Mouse (Mus musculus) forelimb bud, embryonic 11.5 days (tissue): Measurements from ENCODE around the gene Mgat4e.
"Not testable (repeated sequence)": the region's sequence is repeated elsewhere in the genome, so short reads cannot be mapped to it uniquely, and the experiment has no call there.

Experiments used
- DNase-seq: peaks from one replicate; pipeline ENCODE4 v3.0.0-alpha.2; 2012; ENCODE audit warnings: low read depth, low spot score

The Mgat4e gene

DNA sequence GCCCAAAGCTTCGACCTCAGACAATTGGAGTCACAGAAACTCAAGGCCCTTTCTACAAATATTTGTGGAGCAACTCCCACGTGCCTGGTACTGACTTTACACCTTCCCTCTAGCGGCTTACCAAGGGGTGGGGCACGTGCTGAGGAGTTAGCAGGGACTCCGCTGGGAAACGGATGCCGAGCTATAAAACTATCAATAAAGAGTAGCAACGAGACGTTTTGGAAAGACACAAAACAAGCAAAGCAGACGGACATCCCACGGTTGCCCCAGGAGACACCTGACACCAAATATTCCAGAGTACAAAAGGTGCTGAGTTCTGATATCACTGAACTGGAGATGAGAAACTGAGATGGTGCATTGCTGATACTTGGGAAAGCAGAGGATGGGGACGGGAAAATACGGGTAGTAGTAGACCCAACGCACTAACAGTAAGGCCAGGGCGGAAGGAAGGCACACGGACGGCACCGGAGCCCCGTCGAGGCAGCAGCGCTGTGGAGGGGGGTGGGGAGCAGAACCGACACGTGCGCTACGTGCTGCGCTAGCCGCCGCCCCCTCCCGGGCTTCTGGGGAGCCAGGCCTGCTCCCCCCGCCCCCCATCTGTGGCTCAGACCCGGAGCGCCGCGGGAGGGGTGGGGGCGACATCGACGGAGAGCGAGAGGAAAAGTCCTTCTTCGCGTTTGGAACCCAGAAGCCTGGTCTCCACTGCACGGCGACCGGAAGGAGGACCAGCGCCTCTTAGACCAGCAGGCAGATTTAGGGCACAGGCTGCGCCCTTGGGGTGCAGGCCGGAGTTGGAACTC lies 6.6 kb upstream of the Mgat4e start:
- DNase-seq, result no peak

DNA sequence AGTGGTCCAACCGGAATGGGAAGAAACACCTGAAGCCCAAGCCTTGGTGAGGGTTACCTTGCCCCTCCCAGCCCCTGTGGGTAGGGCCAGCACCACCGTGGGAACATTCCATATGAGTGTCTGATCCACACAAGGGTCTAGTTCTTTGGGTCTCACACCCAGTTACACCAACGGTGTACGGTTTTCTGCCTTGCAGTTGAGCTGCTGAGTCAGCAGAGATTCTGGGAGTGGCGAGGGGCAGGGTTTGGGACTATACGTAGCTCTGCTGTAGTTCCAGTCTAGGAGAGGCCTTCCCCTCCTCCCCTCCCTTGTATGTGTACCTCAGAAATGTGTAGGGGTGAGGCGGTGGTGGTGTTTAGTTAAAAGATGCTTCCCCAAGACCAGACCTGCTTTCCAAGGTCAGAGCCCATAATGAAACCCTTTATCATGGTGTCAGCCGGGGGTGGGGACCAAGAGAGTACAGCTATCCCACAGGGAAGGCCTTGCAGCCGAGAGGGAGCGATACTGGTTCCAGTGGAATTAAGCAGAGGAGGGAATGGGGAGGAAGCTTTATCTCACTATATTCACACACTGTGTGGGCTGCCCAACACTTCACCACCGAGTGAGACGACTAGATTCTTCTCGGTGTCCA lies 5.9 kb upstream of the Mgat4e start:
- DNase-seq, result no peak

DNA sequence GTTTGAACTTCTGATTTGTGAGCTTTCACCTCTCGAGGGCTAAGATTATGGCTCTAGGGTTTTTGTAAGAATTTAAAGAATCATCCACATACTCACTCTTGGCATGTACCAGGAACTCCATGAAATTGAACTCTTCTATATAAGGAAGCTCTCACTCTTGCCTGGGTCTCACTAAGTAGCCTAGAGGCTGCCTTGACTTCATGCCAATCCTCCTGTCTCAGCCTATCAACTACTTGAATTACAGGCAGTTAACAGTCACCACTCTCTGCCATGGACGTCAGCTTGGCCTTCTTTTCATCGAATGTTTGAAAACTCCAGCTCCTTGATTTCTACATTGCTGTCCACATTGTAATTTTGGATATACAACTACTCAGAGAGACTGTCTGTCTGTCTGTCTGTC lies 2.9 kb upstream of the Mgat4e start:
- DNase-seq, result no peak

DNA sequence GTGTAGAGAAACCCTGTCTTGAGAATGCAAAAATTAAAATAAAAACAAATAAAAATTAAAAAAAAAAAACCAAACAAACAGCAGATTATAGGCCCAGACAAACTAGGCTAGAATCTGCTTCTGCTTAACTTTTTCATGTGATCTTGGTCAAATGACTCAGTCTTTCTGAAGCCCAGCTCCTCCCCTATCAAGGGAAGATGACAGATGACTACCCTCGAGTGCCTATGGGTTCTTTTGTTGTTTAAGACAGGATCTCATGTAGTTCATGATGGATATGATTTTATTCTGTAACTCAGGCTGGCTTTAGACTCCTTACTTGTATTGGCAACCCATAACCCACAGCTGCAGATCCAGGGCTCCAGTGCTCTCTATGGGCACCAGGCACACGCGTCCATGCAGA lies 2.4 kb upstream of the Mgat4e start:
- no peak for DNase-seq

DNA sequence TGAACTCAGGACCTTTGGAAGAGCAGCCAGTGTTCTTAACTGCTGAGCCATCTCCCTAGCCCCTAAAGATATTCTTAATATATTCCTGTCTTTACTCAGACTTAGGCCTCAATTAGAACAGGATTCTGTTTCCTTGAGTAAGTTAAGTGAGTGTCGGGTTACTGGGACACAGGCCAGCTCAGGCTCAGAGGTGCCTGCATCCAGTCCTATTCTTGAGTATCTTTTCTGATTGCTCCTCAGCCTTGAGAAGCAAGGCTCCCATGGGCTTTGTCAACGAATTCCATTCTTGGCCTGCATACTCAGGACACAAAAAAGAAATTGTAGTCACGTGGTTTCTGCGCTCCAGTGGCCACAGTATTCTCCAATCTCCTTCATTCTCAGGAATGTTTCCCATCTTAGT lies 1.3 kb downstream of the Mgat4e start:
- no peak for DNase-seq

DNA sequence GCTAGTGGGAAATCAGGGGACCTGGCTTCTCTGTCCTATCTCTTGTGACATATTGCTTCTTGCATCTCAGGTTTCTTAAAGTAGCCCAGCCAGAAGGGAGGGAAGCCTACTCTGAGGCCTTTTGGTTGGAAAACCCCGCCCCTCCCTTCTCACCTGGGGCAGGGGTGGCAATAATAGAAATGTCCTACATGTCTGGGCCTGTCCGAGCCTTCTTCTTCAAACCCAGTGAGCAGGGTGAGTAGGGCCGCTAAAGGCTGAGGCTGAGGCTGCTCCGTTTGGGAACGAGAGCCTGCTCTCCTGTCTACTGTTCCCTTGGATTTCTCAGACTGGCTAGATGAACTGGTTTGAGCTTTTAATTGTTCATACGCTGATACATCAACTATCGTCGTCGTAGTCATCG lies 8.9 kb downstream of the Mgat4e start:
- DNase-seq, result no peak

DNA sequence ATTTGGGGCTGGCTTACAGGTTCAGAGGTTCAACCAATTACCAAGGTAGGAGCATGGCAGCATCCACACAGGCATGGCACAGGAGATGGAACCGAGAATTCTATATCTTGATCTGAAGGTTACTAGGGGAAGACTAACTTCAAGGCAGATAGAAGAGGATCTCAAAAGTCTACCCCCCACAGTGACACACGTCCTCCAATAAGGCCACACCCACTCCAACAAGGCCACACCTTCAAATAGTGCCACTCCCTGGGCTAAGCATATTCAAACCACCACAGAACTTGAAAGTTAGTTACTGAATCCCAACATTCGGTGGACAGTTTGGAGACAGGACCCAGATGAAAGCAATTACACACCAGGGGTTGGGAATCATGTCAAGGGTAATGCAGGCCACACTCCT lies 14.0 kb downstream of the Mgat4e start:
- DNase-seq, result no peak

DNA sequence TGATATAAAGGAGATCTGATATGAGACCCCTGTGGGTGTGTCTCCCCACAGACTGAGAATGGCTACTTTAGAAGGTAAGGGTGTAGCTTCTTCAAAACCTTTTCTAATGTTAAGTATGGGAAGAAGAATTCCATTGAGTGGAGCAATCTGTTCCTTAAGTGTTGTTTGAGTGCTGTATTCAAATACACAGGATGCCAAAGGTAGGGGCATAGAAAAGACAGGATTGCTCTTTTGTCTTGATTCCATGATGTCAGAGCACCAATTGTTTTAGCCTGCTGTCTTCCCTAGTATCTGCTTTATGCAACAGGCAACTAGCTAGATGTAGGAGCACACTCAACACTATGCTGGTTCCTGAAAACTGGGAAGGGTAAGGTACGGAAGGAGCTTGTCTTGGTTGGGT lies 14.4 kb downstream of the Mgat4e start:
- no peak for DNase-seq

DNA sequence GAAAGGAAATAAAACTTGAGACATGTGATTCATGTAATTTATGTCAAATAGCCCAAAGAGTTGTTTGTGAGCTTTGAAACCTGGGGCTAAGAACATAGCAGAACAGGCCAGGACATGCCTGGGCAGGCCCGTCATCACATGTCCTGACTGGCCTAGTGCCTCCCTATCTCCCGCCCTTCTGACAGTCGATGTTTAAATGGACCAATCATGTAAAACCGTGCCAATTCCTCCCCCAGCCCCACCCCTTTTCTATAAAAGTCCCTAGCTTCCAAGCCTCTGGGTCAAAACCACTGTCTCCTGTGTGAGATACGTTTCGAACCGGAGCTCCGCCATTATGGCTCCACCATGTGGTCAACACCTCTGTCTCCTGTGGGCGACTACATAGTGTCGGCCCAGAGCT lies 15.8 kb downstream of the Mgat4e start:
- not testable (repeated sequence) for DNase-seq

DNA sequence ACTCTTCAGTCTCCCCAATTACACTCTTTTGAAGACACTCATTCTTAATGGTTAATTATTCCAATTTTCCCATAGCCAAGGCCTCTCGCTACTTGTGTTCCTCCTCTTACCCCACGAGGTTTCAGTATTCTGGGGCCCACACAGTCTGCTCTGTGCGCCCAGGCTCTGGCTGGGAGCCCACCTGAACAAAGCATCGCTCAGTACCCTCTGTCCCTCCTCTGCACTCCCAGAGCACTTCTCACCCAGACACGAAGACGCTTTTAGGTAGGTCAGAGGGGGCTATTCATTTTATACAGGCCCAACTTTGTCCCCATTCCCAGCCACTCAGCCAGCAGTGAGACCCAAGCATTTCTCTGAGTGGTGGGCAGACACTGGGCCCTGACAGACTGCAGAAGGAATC lies 18.9 kb downstream of the Mgat4e start:
- DNase-seq, result no peak

DNA sequence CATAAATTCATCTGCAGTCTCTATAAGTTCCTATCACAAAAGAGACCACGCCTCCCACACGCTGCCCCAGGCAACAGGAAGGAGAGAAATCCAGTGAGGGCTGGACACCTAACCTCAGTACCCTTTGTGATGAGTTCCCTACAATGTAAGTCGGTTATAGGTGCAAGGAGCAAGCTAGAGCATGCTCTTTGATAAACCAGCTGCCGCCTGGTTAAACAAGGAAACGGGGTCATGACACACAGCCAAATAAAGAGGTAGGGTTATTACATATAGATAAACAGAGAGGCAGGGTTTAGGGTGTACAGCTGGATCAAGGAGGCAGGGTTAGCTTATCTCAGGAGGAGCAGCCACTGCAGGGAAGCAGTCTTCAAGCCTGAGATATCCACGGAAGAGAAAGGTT lies 22.7 kb downstream of the Mgat4e start:
- no peak for DNase-seq

DNA sequence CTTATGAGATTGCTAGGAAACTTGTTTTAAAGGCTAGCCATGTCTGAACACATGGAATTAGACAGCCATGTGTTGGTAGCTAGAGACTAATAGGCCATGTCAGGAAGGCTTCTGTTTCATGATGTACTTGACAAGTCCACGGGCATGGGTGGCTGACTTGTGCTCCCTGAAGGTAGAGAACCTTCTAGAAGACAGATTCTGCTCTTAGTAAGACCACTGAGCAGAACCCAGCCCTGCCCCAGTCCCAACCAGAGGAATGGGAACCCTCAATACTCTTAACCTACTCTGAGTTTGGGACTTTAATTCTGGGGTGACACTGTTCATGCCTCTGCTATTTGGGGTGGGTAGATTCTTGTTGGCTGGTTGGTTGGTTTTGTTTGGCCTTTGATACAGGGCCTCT lies 24.5 kb downstream of the Mgat4e start:
- DNase-seq, result no peak

DNA sequence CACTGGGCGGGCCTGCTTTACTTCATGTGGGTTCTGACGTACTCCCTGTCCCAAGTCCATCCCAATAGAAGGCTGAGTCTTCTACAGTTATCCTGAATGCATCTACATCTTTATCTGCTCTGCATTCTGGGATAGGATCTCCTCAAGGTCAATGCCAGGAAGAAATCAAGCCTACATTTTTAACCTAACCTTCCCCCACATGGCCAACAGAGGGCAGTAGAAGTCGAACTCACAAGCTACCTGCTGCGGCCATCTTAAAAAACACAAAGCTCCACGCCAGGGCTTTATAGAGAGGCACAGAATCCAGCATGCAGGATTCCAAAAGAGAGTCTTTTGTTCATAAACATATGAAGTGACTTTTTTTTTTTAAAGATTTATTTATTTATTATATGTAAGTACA lies 25.1 kb downstream of the Mgat4e start:
- DNase-seq, result no peak

DNA sequence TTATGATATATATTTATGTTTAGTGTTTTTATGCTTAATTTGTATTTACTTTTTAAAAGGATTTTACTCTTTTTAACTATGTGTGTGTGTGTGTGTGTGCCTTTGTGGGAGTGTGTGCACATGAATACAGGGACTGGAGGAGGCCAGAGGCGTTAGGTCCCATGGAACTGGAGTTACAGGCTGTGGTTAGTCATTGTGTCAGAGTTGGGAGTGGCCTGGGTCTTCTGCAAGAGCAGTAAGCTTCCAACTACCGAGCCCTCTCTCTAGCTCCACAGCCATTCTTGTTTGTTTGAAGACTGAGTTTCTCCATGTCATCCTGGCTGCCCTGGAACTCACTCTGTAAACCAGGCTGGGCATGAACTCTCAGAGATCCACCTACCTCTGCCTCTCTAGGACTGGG lies 27.2 kb downstream of the Mgat4e start:
- no peak for DNase-seq

DNA sequence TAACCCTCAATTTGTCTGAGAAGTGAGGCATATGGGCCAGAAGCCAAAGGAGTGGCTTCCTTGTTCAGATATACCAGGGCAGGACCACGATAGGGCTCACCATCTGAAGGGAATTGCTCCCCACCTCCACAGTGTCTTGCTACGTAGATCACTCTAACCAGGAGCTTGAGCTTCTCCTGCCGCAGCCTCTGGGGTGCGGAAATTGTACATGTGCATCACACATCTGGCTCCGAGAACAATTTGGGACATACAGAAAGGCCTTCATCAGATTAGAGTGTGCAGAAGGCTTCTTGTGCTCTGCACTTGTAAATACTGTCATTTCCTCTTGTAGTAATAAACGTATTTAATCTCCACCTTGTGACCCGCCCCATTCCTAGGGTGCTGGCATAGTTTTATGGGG lies 28.3 kb downstream of the Mgat4e start:
- DNase-seq, result no peak

DNA sequence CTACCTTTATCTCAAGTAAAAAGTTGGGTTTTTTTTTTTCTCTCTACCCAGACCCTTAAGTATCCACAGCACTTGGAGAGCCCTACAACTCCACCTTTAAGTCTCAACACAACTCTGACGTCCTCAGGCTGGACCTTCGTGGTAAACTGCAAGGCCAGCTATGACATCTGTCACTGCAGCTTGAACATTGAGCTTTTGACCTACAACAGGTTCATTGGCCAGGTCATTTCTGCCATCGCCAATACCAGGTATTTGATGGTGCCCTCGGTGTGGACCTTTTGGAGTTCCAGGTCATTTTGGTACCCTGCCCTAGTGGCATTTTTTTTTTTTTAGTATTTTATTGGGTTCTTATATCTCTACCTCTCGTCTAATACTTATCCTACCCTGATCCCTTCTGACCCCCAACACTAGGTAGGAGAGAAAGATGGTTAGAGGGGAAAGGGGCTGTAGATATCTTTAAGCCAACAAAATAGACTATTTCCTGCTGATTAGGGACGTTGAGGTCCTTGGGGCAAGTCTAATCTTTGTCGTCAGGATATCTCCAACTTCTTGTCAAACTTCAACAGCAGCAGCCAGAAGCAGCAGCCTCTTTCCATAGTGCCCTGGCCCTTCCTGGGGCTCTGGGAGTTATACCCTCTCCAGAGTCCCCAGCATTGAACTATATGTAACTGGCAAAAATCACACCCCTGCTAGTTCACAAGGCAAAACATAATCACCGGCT lies 29.3 kb downstream of the Mgat4e start:
- no peak for DNase-seq

DNA sequence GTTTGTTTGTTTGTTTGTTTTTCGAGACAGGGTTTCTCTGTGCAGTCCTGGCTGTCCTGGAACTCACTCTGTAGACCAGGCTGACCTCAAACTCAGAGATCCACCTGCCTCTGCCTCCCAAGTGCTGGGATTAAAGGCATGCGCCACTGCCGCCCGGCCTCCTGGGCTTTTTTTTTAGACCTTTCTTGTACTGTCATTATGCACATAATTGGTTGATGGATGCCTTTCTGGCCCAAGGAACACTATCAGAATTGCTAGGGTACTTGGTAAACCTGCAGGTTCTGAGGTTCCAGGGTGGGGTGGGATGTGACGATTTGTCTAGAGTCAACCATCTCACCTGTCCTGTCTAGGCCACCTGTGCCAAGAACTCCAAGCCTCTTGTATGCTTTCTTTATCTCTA lies 30.3 kb downstream of the Mgat4e start:
- not testable (repeated sequence) for DNase-seq

DNA sequence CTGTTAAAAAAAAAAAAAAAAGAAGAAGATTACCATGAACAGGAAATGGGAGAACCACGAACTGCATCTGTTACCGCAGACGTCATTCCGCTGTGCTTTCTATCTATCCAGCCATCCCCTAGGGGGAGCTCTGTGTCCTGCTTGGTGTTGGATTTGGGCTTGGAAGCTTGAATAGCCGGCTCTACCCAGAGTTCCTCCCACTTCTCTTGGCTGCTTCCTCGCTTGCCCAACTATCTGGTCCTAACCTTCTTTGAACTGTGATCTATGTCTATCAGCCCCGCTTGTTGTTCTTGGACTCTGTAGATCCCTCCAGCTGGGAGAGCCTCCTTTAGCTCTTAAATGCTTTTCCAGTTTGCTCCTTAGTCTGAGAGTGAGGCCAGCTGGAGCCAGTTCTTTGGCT lies 30.8 kb downstream of the Mgat4e start:
- peak; percentile 78 for DNase-seq

DNA sequence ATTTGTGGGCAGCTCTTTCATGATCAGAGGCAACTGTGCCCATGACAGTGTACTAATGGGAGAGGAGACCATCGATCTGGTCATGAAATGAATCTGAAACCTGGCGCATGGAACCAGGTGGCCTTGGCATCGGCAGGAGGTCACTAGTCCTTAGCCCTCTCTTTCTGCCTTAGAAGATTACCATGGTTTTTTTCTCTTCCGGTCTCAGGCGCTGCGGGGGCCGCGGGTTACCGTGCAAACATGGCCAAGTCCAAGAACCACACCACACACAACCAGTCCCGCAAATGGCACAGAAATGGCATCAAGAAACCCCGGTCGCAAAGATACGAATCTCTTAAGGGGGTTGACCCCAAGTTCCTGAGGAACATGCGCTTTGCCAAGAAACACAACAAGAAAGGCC lies 31.6 kb downstream of the Mgat4e start:
- not testable (repeated sequence) for DNase-seq

DNA sequence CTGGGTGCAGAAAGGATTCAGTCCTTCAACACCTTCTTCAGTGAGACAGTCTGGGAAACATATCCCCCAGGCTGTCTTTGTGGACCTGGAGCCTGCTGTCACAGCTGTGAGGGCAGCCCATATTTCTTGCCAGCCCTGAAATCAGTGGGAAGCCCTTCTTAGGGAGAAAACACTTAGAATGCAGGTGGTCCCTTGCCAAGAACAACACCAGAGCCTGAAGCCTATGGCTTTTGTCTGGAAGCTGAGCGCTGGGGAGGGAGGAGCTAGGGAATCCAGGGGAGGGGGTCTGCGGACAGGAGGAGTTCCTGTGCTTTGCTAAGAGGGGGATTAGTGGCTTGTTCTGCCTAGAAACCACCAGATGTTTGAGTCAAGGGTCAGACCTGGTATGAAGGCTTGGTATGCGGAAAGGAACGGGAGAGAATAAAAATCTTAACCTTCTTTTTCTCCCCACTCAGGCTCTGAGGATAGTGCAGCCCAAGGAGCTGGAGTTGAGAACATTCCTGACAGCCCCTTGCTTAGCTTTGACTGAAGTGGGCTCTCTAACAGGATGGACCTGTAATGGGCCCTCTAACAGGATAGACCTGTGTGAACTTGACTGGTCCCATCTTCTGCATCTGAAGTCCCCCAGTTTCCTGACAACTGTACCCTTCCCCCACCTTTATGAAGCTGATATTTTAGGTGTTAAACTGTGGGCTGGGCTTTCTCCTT lies 32.8 kb downstream of the Mgat4e start:
- peak; percentile 72 for DNase-seq

DNA sequence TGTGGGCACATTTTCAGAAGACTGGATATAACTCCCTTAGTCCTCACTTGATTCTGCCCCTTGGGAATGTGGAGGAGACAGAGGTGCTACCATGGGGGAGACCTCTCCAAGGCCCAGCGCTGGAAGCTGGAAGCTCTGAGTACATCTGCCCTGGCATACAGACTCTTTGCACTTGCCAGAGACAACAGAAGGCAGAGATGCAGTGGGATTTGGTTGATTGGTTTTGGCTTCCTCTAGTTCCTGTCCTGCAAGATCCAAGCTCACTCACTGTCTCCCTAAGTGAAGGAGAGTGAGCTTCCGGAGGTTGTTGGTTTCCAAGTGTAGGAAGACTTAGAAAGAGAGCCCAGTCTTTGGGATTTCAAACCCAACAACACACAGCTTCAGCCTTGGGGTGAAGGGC lies 33.6 kb downstream of the Mgat4e start:
- no peak for DNase-seq

DNA sequence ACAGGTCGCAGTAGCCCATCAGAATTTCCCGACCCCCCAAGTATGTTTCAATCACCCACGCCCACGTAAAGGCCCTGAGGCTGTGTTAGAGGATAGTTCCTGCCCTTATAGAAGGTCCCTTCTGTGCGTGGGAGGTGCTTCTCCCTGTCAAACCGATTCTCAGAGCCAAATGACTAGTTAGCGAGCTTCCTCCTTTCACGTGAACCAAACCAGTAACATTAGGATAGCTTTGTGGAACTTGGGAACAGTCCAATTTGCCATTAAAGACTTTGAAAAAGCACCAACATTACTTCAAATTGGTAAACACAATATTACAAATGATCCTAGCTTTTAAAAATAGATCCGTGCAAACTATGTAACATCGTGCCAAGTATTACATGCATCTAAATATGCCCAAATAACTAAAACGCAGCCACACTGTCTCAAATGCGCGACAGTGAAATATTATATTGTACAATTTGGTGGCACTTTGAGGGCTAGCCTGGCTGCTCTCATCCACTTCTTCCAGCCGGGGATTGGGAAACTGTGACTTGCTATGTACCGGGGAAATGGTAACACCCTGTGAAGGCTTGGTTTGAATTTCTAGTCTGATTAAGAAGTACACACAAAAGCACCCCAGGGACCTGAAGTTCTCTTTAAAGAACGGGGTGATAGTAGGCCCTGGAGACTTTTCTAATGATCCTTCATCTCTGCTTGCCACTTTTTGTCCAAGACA lies 35.4 kb downstream of the Mgat4e start:
- no peak for DNase-seq
